Mouse (Mus musculus): ENCODE results near the gene Adgra1. TPM values are rescaled to one million over a fixed set of nuclear protein-coding genes. Genes with fewer than 3 reads are reported as not detected.

Adgra1 gene
- 0.18 TPM in 1 of 2 replicates, not detected in the other for polyA plus RNA-seq (2012; rRNA removed; ENCODE audit: low replicate concordance)

GRCm38 (mm10) chr7:139834036-139834435, at the start of gene Adgra1:
Gene Adgra1, plus strand, starts transcription at chr7:139834174.

GRCm38 (mm10) chr7:139894655-139895557, 60.9 kb downstream of the Adgra1 start, which contains the start of gene Kndc1:
Gene Kndc1, plus strand, starts transcription at chr7:139894696.

Other genes with a start within 250 kb of the Adgra1 start
- gene Cfap46, start 150.4 kb upstream of the Adgra1 start, polyA plus RNA-seq (2012; rRNA removed; ENCODE audit: low replicate concordance), result 0.14 and 0.66 TPM in 2 replicates
- not detected in 2 replicates for gene Kndc1, start 60.5 kb downstream of the Adgra1 start, polyA plus RNA-seq (2012; rRNA removed; ENCODE audit: low replicate concordance)
- not detected in 2 replicates for gene Utf1, start 109.6 kb downstream of the Adgra1 start, polyA plus RNA-seq (2012; rRNA removed; ENCODE audit: low replicate concordance)
- 0.14 and 0.32 TPM in 2 replicates for gene 6430531B16Rik, start 144.6 kb downstream of the Adgra1 start, polyA plus RNA-seq (2012; rRNA removed; ENCODE audit: low replicate concordance)
- 12.3 and 18.5 TPM in 2 replicates for gene Adam8, start 158.4 kb downstream of the Adgra1 start, polyA plus RNA-seq (2012; rRNA removed; ENCODE audit: low replicate concordance)
- 45.5 and 100 TPM in 2 replicates for gene Zfp511, start 202.2 kb downstream of the Adgra1 start, polyA plus RNA-seq (2012; rRNA removed; ENCODE audit: low replicate concordance)
- gene Tubgcp2, start 202.5 kb downstream of the Adgra1 start, polyA plus RNA-seq (2012; rRNA removed; ENCODE audit: low replicate concordance), result 28.2 and 39.2 TPM in 2 replicates
- not detected in 2 replicates for gene Msx3, start 214.9 kb downstream of the Adgra1 start, polyA plus RNA-seq (2012; rRNA removed; ENCODE audit: low replicate concordance)
- gene Caly, start 248.4 kb downstream of the Adgra1 start, polyA plus RNA-seq (2012; rRNA removed; ENCODE audit: low replicate concordance), result 0.18 and 0.19 TPM in 2 replicates